Mouse (Mus musculus) right cerebral cortex, postnatal 10 days (tissue): Measurements from ENCODE around the gene Izumo1r.

Experiments used
- DNase-seq, 2 experiments: peaks; one replicate each; pipeline ENCODE4 v3.0.0; 2021; ENCODE audit warnings: low spot score in 2 of 2

Izumo1r gene

DNA sequence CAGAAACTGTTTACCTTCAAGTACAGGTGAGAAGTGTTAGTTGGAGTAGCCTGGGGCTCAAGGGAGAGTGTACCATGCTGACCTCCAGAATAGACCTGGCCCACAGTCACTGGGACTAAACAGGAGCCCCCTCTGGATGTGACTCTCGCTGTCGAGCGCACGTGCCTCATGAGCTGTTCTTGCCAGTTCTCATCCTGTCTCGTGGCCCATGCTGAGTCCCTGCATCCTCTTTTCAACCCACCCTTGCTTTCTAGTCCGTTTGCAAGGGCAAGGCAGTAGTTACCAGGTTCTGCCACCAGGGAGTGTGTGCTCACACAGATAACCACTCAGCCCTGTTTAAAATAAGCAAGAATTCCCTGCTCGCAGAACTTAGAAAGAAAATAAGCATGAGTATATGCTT, 36.8 kb downstream of the Izumo1r start:
- peak; percentile 53 to 74 for DNase-seq

DNA sequence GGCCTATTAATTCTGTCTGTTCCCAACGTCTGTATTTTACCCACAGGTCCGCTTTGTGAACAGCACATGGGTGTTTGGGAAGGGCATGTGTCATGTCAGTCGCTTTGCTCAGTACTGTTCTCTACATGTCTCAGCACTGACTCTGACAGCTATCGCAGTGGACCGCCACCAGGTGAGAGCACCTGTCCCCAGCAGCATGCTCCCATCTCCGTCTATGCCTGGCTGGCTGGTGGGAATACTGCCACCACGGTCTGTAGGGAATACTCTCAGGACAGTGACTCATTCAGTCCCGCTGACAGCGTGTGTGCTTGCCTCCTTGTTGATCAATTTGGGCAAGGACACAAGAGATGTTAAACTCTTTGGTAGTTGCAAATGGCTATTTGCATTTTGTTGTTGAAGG, 39.0 kb downstream of the Izumo1r start:
- no peak for DNase-seq

GRCm38 (mm10) chr9:14863126-14863525, 40.6 kb downstream of the Izumo1r start:
- no peak for DNase-seq

DNA sequence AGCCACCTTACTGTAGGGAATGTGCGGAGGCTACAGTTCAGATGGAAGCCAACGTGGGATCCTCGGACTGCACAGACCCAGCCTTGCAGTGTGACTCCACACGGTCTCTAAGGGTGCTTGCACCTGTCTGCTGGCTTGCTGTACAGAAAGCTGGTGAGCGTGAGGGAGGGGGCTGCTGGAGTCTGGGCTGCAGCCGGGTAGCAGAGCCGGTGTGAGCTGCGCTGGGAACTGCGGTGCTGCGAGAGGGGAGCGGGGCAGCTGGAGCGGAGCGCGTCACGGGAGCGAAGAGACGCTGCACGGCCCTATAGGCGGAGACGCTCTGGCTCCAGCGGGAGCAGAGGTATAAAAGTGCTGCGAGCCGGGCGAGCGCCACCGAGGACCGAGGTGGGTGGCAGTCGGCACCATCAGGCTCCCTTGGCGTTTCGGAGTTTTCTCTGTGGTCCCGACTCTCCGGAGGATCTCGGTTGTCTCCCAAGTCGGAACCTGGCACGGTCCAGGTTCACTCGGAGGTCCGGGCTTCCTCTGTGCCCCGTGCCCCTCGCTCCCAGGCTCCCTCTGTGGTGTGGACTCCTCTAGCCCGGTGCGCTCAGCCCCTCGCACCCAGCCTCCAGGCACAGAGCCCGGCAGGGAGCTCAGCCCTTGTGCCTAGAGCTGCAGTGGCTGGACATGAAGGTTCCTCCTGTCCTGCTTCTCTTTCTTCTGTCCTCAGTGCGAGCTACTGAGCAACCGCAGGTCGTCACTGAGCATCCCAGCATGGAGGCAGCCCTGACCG, 43.7 kb downstream of the Izumo1r start, which contains the start of gene Gpr83:
Gene Gpr83, plus strand, starts transcription at position 343 of the 772 bp plus-strand sequence.
- DNase-seq, result peak; percentile 57 to 64

- no peak for DNase-seq
These were observed 45.0 kb downstream of the Izumo1r start for GRCm38 (mm10) chr9:14858782-14859181.

DNA sequence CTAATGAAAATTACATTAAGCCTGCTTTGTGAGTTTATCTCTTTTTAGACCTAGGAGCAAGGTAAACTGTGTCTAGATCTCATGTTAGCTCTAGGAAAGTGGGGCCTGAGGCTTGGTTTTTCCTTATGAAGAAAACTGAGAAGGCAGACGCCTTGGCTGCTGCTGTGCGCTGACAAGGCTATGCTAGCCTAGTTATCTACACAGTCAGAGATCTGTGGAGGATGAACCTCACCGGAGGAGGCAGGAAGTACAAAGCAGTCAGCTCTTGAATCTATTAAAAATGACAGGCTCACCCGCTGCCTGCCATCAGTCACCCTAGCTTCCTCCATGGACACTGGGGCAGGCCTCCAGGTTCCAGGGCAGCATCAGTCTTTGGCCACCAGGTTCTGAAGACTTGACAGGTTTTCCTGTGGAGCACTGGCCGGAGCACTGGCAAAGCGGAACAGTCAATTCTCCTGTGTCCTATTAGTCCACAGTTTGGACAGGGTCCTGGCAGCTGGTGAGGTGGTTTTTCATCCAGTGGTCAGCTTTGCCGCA, 45.5 kb downstream of the Izumo1r start:
- DNase-seq, result no peak

DNA sequence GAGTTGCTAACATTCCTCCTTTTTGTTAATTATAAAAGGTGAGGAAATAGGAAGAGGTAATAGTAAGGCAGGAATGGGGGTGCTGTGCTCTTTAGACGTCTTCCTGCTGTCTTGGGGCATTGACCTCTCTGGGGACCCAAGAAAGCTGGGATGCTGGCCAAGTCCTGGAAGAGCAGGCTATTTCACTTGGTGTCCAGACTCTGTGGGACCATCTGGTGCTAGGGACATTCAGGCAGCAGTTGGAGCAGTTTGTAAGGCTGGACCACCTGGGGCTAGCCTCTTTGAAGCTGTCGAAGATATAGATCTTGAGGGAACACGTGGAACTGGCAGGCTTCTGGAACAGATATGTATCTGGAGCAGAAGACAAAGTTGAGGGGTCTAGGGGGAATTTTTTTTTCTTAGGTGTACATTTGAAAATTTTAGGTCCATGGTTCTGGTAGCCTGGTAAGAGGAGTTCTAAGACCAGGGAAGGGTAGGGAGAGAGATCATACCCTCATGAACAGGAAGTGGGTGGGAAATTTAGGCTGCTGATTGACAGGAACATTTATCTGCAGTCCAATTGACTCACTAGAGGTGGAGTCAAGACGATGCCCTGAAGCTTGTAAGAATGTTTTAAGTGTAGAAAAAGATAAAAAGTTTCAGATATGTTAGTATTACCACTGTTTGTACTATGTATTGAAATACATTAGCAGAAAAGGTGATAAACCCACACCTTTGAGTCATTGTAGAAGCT, 46.7 kb downstream of the Izumo1r start:
- DNase-seq, result no peak

DNA sequence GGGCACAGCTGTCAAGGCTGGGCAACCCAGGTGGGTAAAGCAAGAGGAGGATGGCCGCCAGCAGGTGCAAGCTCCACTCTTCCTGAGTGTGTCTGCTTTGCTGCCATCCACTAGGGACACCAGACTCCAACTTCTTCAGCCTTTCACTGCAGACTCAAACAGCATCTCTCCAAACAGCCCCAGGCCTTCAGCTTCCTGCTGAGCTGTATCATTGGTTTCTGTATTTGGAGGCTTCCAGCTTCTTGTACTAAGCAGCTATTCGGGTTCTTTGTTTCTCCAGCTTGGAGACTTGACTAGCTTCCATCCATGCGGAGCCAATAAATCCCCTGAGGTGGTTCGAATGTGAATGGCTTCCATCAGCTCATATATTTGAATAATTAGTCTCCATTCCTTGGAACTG, 49.2 kb downstream of the Izumo1r start:
- no peak for DNase-seq

DNA sequence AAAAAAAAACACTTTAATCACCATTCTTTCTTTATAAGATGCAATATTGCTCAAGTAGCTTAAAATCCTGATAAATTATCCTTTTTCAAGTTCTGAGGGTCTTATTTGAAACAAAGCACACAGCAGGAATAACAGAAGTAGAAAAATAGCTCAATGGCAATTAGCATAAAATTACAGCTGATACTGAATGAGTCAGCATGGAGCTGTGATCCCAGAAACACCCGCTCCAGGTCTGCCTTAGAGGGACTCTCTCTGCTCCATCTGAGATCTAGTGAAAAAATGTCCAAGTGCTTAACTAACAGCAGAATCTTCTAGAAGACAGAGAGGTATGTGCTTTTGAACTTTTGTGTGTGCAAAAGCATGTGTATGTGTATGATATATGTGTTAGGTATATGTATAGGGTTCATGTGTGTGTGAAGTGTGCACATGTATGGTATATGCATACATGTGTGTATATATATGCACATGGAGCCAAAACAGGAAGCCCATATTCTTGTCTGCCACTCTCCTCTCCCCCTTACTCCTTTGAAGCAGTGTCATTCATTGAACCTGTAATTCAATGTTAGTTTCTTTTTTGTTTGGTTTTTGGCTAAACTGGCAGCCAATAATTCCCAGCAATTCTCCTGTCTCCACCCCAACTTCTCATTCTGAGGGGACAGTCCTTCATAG, 55.3 kb downstream of the Izumo1r start:
- no peak for DNase-seq

DNA sequence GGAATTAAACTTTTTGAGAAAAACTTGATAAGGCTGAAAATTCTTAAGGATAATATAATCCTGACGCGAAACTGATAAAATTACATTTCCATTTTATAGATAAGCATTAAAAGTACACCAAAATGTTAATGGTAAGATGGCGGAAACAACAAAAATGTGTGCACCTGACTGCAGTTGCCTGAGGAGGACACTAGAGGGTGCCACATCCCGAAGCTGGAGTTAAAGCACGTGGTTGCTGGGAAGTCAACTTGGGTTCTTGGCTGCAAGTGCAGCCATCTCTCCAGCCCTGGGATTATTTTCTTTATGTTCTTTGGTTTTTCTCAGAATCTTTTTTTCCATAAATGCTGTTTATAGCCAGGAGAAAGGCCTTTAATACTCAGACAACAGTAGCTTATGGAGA, 57.3 kb downstream of the Izumo1r start:
- DNase-seq, result no peak

DNA sequence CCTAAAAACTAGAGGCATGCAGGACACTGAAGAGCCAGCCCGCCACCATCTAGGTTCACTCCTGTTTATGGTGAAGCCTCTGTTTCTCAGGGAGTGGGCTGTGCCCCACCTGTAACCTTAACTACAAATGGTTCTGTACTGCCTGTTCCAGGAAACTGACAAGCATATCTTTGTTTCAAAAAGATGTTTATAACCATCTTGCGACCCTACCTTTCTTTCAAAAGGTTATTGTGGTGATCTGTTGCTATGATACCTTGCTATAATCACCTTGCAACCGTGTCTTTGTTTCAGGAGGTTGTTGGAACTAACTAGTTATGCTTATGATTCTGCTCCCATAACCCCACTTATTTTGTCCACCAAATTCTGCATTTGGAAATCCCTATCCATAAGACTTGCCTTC, 59.8 kb downstream of the Izumo1r start:
- DNase-seq, result no peak

- no peak for DNase-seq
These were observed 60.4 kb downstream of the Izumo1r start for GRCm38 (mm10) chr9:14843311-14843857.

- DNase-seq, result no peak
These were observed 61.6 kb downstream of the Izumo1r start for GRCm38 (mm10) chr9:14841878-14842761.

- no peak for DNase-seq
These were observed 63.8 kb downstream of the Izumo1r start for GRCm38 (mm10) chr9:14839970-14840369.

- peak; percentile 35 to 43 for DNase-seq
These were observed 64.2 kb downstream of the Izumo1r start for GRCm38 (mm10) chr9:14839527-14839926.
